Mouse (Mus musculus) adrenal gland, postnatal 14 days (tissue): Measurements from ENCODE around the gene Pnn. TPM values are rescaled to one million over a fixed set of nuclear protein-coding genes. Genes with fewer than 3 reads are reported as not detected.

Experiments used
- DNase-seq: peaks from one replicate; pipeline ENCODE4 v3.0.0; 2021; ENCODE audit warnings: mixed read lengths
- total RNA-seq: library from RNA; stranded (reverse); gene quantifications from 2 replicates; pipeline ENCODE4 v1.2.3, GENCODE M21; 2021

Gene Pnn
- total RNA-seq, 1 experiment from 2014 or later = 54.1 TPM

GRCm38 (mm10) chr12:59074052-59074451, 7.4 kb downstream of the Pnn start:
- DNase-seq = no peak

- DNase-seq = no peak
Measured at GRCm38 (mm10) chr12:59076996-59077395, 10.3 kb downstream of the Pnn start.

- DNase-seq = no peak
Measured at GRCm38 (mm10) chr12:59077883-59078282, 11.2 kb downstream of the Pnn start.

- no peak for DNase-seq
Measured at GRCm38 (mm10) chr12:59080461-59080860, 13.8 kb downstream of the Pnn start.

- no peak for DNase-seq
Measured at GRCm38 (mm10) chr12:59084446-59084845, 17.8 kb downstream of the Pnn start.

GRCm38 (mm10) chr12:59086171-59086570, 19.5 kb downstream of the Pnn start:
- no peak for DNase-seq

- DNase-seq = no peak
Measured at GRCm38 (mm10) chr12:59093543-59093942, 26.9 kb downstream of the Pnn start.

- no peak for DNase-seq
Measured at GRCm38 (mm10) chr12:59095104-59096025, 28.7 kb downstream of the Pnn start, which contains the start of gene Mia2. Gene Mia2 (plus strand): TSS chr12:59095799.

GRCm38 (mm10) chr12:59104771-59105170, 38.1 kb downstream of the Pnn start:
- no peak for DNase-seq

- DNase-seq = no peak
Measured at GRCm38 (mm10) chr12:59105914-59106313, 39.2 kb downstream of the Pnn start.

GRCm38 (mm10) chr12:59106491-59106890, 39.8 kb downstream of the Pnn start:
- DNase-seq = no peak

GRCm38 (mm10) chr12:59107926-59108325, 41.2 kb downstream of the Pnn start:
- no peak for DNase-seq

- no peak for DNase-seq
Measured at GRCm38 (mm10) chr12:59117184-59117583, 50.5 kb downstream of the Pnn start.

Other genes starting within 250 kb of the Pnn start
- 45.1 and 46.4 TPM in 2 replicates for gene Sec23a, start 54.9 kb upstream of the Pnn start, total RNA-seq
- 9.0 and 9.6 TPM in 2 replicates for gene Gemin2, start 53.5 kb upstream of the Pnn start, total RNA-seq
- gene Trappc6b, start 5.4 kb upstream of the Pnn start, total RNA-seq = 87.3 and 90.0 TPM in 2 replicates
- gene Mia2, start 28.9 kb downstream of the Pnn start, total RNA-seq = 87.4 and 106 TPM in 2 replicates
- gene Fbxo33, start 152.8 kb downstream of the Pnn start, total RNA-seq = 26.1 and 29.1 TPM in 2 replicates